ENCODE assay signal across 35 mouse cellular contexts in genomic region chr6:142759633-142760032, GRCm38 (mm10). TPM values are rescaled to one million over a fixed set of nuclear protein-coding genes. Genes with fewer than 3 reads are reported as not detected.
A peak's percentile ranks its signal among the peaks of the same experiment; 100 is the strongest.
DNase-seq lines count a peak whose midpoint lies in the region; ATAC-seq lines count a peak whose summit lies in the region.
"Had no signal": no experiment of that assay in that cellular context is flagged by ENCODE, and none has a peak within 500 bp of the region (broad histone marks: within the 10 kb centered on the region; RNA-seq: fewer than 3 reads in every experiment).

No protein-coding gene starts in this region.

- 85% methylated on average over 2 of the region's 2 CpGs for WGBS in heart, embryonic 12.5 days
- WGBS in heart, embryonic 10.5 days, result 90% methylated on average over 2 of the region's 2 CpGs
- 94% methylated on average over 2 of the region's 2 CpGs for WGBS in liver, embryonic 16.5 days (ENCODE audit: insufficient replicate concordance)

- H3K36me3 ChIP-seq in heart, embryonic 12.5 days, result peaks cover 44% of the 10 kb centered on the region
- peaks cover 26% of the 10 kb centered on the region for H3K36me3 ChIP-seq in heart, embryonic 10.5 days
- peaks cover 67% of the 10 kb centered on the region for H3K36me3 ChIP-seq in megakaryocyte, embryonic 14.5 days (replicated peaks; ENCODE audit: low read length)
- H3K36me3 ChIP-seq in liver, embryonic 16.5 days (ENCODE audit: control insufficient read depth, insufficient read depth), result peaks cover 47% of the 10 kb centered on the region

- no peak overlapping the region for H3K27ac ChIP-seq in heart, embryonic 12.5 days (ENCODE audit: poor library complexity, severe bottlenecking)
- no peak overlapping the region for H3K27ac ChIP-seq in heart, embryonic 10.5 days
- H3K27ac ChIP-seq in liver, embryonic 16.5 days (ENCODE audit: low read length), result no peak overlapping the region
- H3K27ac ChIP-seq: embryonic facial prominence, embryonic 12.5 days; hindbrain, embryonic 15.5 days; limb, embryonic 12.5 days; macrophage; midbrain, embryonic 10.5 days; midbrain, embryonic 15.5 days; neural tube, embryonic 15.5 days; stomach, postnatal 0 days had no signal

- ATAC-seq in heart, embryonic 12.5 days (ENCODE audit: insufficient number of reproducible peaks, low FRiP score), result no peak
- no peak for ATAC-seq in megakaryocyte, adult 5-6 weeks (ENCODE audit: poor library complexity, severe bottlenecking)
- ATAC-seq in liver, embryonic 16.5 days (ENCODE audit: low read depth), result no peak
- ATAC-seq: forebrain, postnatal 0 days; inflammation-experienced regulatory T-cells, adult 6 months; midbrain, embryonic 15.5 days had no signal

- peaks cover 36% of the 10 kb centered on the region for H3K4me1 ChIP-seq in heart, embryonic 12.5 days (replicated peaks)
- peaks cover 28% of the 10 kb centered on the region for H3K4me1 ChIP-seq in heart, embryonic 10.5 days
- H3K4me1 ChIP-seq in megakaryocyte, embryonic 14.5 days, result peaks cover 83% of the 10 kb centered on the region
- peaks cover 18% of the 10 kb centered on the region for H3K4me1 ChIP-seq in liver, embryonic 16.5 days (ENCODE audit: control insufficient read depth, low read depth, low read length)

- no peaks in the 10 kb centered on the region for H3K27me3 ChIP-seq in heart, embryonic 12.5 days (replicated peaks)
- no peaks in the 10 kb centered on the region for H3K27me3 ChIP-seq in heart, embryonic 10.5 days (ENCODE audit: insufficient read depth, poor library complexity, severe bottlenecking)
- H3K27me3 ChIP-seq in megakaryocyte, embryonic 14.5 days (replicated peaks), result no peaks in the 10 kb centered on the region
- no peaks in the 10 kb centered on the region for H3K27me3 ChIP-seq in liver, embryonic 16.5 days (ENCODE audit: control insufficient read depth, insufficient read depth, low read depth, low read length)
- H3K27me3 ChIP-seq: midbrain, embryonic 15.5 days had no signal

- H3K4me3 ChIP-seq in heart, embryonic 12.5 days, result no peak overlapping the region
- no peak overlapping the region for H3K4me3 ChIP-seq in heart, embryonic 10.5 days
- peak overlapping the region; percentile 94 for H3K4me3 ChIP-seq in megakaryocyte, embryonic 14.5 days (replicated peaks)
- peak overlapping the region; percentile 96; the same call in 1 of the 2 replicates for H3K4me3 ChIP-seq in liver, embryonic 16.5 days (ENCODE audit: low read depth, low read length)
- H3K4me3 ChIP-seq: embryonic facial prominence, embryonic 12.5 days; hindbrain, embryonic 10.5 days; hindbrain, embryonic 15.5 days; limb, embryonic 12.5 days; midbrain, embryonic 10.5 days; midbrain, embryonic 15.5 days; neural tube, embryonic 15.5 days had no signal

- no peak overlapping the region for H3K9ac ChIP-seq in heart, embryonic 12.5 days
- no peak overlapping the region for H3K9ac ChIP-seq in liver, embryonic 16.5 days (ENCODE audit: low read depth, low read length)
- H3K9ac ChIP-seq: embryonic facial prominence, embryonic 12.5 days; forebrain, postnatal 0 days; hindbrain, embryonic 15.5 days; limb, embryonic 12.5 days; midbrain, embryonic 15.5 days; neural tube, embryonic 15.5 days had no signal

- H3K4me2 ChIP-seq in heart, embryonic 12.5 days, result peak overlapping the region; percentile 64
- H3K4me2 ChIP-seq in liver, embryonic 16.5 days (ENCODE audit: low read depth, low read length), result no peak overlapping the region
- H3K4me2 ChIP-seq: embryonic facial prominence, embryonic 12.5 days; hindbrain, embryonic 15.5 days; limb, embryonic 12.5 days; midbrain, embryonic 15.5 days; neural tube, embryonic 15.5 days had no signal

- no peaks in the 10 kb centered on the region for H3K9me3 ChIP-seq in heart, embryonic 12.5 days (replicated peaks)
- no peaks in the 10 kb centered on the region for H3K9me3 ChIP-seq in heart, embryonic 10.5 days
- no peaks in the 10 kb centered on the region for H3K9me3 ChIP-seq in megakaryocyte, embryonic 14.5 days
- H3K9me3 ChIP-seq in liver, embryonic 16.5 days (replicated peaks; ENCODE audit: control insufficient read depth, low read length), result no peaks in the 10 kb centered on the region
- H3K9me3 ChIP-seq: embryonic facial prominence, embryonic 12.5 days; hindbrain, embryonic 10.5 days; hindbrain, embryonic 15.5 days; limb, embryonic 12.5 days; midbrain, embryonic 10.5 days; midbrain, embryonic 15.5 days; neural tube, embryonic 15.5 days had no signal

- DNase-seq in heart, embryonic 10.5 days (ENCODE audit: low spot score), result no peak
- no peak for DNase-seq in right cerebral cortex, postnatal 4 days
- DNase-seq in spleen, postnatal 14 days (ENCODE audit: low spot score in 2 of 2), result no peak
- DNase-seq: adrenal gland, postnatal 25 days; cerebellum, adult 11-12 months; cerebellum, adult 9-11 months; embryo, embryonic 11 days; forebrain, postnatal 0 days; heart, postnatal 14 days; kidney, postnatal 14 days; lung, adult 2 months; lung, postnatal 10 days; retina, postnatal 1 day; right cerebral cortex, postnatal 14 days; spleen, adult 18-20 months; thymus, adult 18-20 months; thymus, postnatal 25 days had no signal

RNA-seq across cellular contexts. Expression of gene Cmas, which starts 3.1 kb away (rescaled TPM):
- polyA plus RNA-seq in heart, embryonic 12.5 days (2016; fragmentation: Nextera tagmentation; extraction: Ambion mirVana), result 126 and 127 TPM in 2 replicates
- 100 and 105 TPM in 2 replicates for polyA plus RNA-seq in heart, embryonic 10.5 days (2016; fragmentation: Nextera tagmentation; extraction: Ambion mirVana)
- polyA plus RNA-seq in megakaryocyte, embryonic 14.5 days (2012; ENCODE audit: insufficient read depth, low replicate concordance), result 176 and 211 TPM in 2 replicates
- 56.1 and 60.6 TPM in 2 replicates for total RNA-seq in megakaryocyte, adult 5-6 weeks (2015)
- total RNA-seq in megakaryocyte, adult 5-6 weeks (2017), result 52.7 and 60.0 TPM in 2 replicates
- polyA plus RNA-seq in liver, embryonic 16.5 days (2015; fragmentation: Nextera tagmentation; extraction: Ambion mirVana), result 156 and 159 TPM in 2 replicates

RNA-seq across cellular contexts. Expression of gene Sult6b2, which starts 44.7 kb away (rescaled TPM):
- 0.08 and 0.21 TPM in 2 replicates for polyA plus RNA-seq in heart, embryonic 12.5 days (2016; fragmentation: Nextera tagmentation; extraction: Ambion mirVana)
- 0.06 TPM in 1 of 2 replicates, not detected in the other for polyA plus RNA-seq in heart, embryonic 10.5 days (2016; fragmentation: Nextera tagmentation; extraction: Ambion mirVana)
- polyA plus RNA-seq in megakaryocyte, embryonic 14.5 days (2012; ENCODE audit: insufficient read depth, low replicate concordance), result 0.07 TPM in 1 of 2 replicates, not detected in the other
- not detected in 2 replicates for total RNA-seq in megakaryocyte, adult 5-6 weeks (2015)
- not detected in 2 replicates for total RNA-seq in megakaryocyte, adult 5-6 weeks (2017)
- 0.06 and 0.14 TPM in 2 replicates for polyA plus RNA-seq in liver, embryonic 16.5 days (2015; fragmentation: Nextera tagmentation; extraction: Ambion mirVana)
- total RNA-seq: adrenal gland, adult 18-20 months; adrenal gland, postnatal 25 days; gastrocnemius, adult 8-10 months; heart, postnatal 14 days; left cerebral cortex, adult 18-20 months had no signal
- polyA plus RNA-seq: embryonic facial prominence, embryonic 12.5 days; gonadal fat pad, adult 2 months; hindbrain, embryonic 15.5 days; inflammation-experienced regulatory T-cells, adult 6 months; limb, embryonic 12.5 days; lung, adult 2 months; macrophage; midbrain, embryonic 10.5 days; stomach, postnatal 0 days had no signal

RNA-seq across cellular contexts. Expression of gene Abcc9, which starts 57.5 kb away (rescaled TPM):
- polyA plus RNA-seq in heart, embryonic 12.5 days (2016; fragmentation: Nextera tagmentation; extraction: Ambion mirVana), result 22.7 and 24.3 TPM in 2 replicates
- 11.2 and 25.6 TPM in 2 replicates for polyA plus RNA-seq in heart, embryonic 10.5 days (2016; fragmentation: Nextera tagmentation; extraction: Ambion mirVana)
- polyA plus RNA-seq in megakaryocyte, embryonic 14.5 days (2012; ENCODE audit: insufficient read depth, low replicate concordance), result not detected in 2 replicates
- not detected in 2 replicates for total RNA-seq in megakaryocyte, adult 5-6 weeks (2015)
- 0.11 TPM in 1 of 2 replicates, not detected in the other for total RNA-seq in megakaryocyte, adult 5-6 weeks (2017)
- 1.5 and 2.1 TPM in 2 replicates for polyA plus RNA-seq in liver, embryonic 16.5 days (2015; fragmentation: Nextera tagmentation; extraction: Ambion mirVana)
- polyA plus RNA-seq: macrophage had no signal

Comparison
In these comparisons a context has a peak if more than half of its experiments do, and no peak if none do; other contexts are left out.
1. H3K4me3 ChIP-seq: peak in megakaryocyte, embryonic 14.5 days (single experiment) and liver, embryonic 16.5 days (single experiment); none in heart, embryonic 12.5 days (single experiment) and heart, embryonic 10.5 days (single experiment).